Mouse (Mus musculus) CH12.LX (cell line): Measurements from ENCODE around the gene Endou. TPM values are rescaled to one million over a fixed set of nuclear protein-coding genes. Genes with fewer than 3 reads are reported as not detected.

Experiments used
- DNase-seq: peaks from one replicate; pipeline ENCODE4 v3.0.0-alpha.2; 2013; ENCODE audit errors: extremely low read depth
- H3K27ac ChIP-seq: 2 replicates; pipeline ENCODE4 v1.5.1; 2012; ENCODE audit warnings: low read depth, mild to moderate bottlenecking, control low read depth, moderate library complexity; ENCODE audit not compliant: insufficient read depth
- H3K27me3 ChIP-seq: replicated peaks from 2 replicates; pipeline ENCODE3; 2012; ENCODE audit warnings: inconsistent platforms
- H3K36me3 ChIP-seq, 2 experiments: replicated peaks in 1 of 2; 2 replicates each; pipeline versions ENCODE3 to v1.6.1; 2012; ENCODE audit warnings: inconsistent platforms in 1 of 2, low read length in 1 of 2, mild to moderate bottlenecking in 1 of 2, mixed read lengths in 1 of 2, moderate library complexity in 1 of 2; ENCODE audit not compliant: control insufficient read depth in 1 of 2, insufficient read depth in 1 of 2
- H3K4me1 ChIP-seq, 2 experiments: 2 replicates each; pipeline ENCODE4 v1.6.1; 2012; ENCODE audit warnings: inconsistent platforms in 1 of 2, moderate library complexity in 1 of 2; ENCODE audit not compliant: insufficient read depth in 2 of 2, control insufficient read depth in 1 of 2
- H3K4me2 ChIP-seq: 2 replicates; pipeline ENCODE4 v1.6.1; 2012; ENCODE audit warnings: low read depth, mild to moderate bottlenecking, control low read depth; ENCODE audit not compliant: poor library complexity, insufficient read depth, severe bottlenecking
- H3K4me3 ChIP-seq, 3 experiments: fragments of 150-350 bp in 1 of 3; sonication (generic) in 1 of 3; replicated peaks in 1 of 3; 2 replicates each; pipeline versions ENCODE3 to v1.5.1; 2011 to 2012; ENCODE audit warnings: low read depth in 2 of 3, low read length in 2 of 3, mild to moderate bottlenecking in 2 of 3, moderate library complexity in 2 of 3, control low read depth in 1 of 3, improper control_type of control experiment in 1 of 3, inconsistent platforms in 1 of 3, mixed read lengths in 1 of 3; ENCODE audit not compliant: poor library complexity in 1 of 3
- H3K79me2 ChIP-seq: replicated peaks from 2 replicates; pipeline ENCODE4 v1.6.1; 2012; ENCODE audit warnings: mild to moderate bottlenecking, moderate library complexity; ENCODE audit not compliant: control insufficient read depth, poor library complexity, insufficient read depth, severe bottlenecking; ENCODE audit errors: extremely low read depth
- H3K9ac ChIP-seq: 2 replicates; pipeline ENCODE4 v1.6.1; 2012; ENCODE audit warnings: low read depth, mild to moderate bottlenecking, control low read depth, moderate library complexity; ENCODE audit not compliant: insufficient read depth
- H3K9me3 ChIP-seq: replicated peaks from 2 replicates; pipeline ENCODE3; 2012; ENCODE audit warnings: low read length, inconsistent platforms, mixed read lengths
- BHLHE40 ChIP-seq: IDR thresholded peaks from 2 replicates; pipeline ENCODE4 v1.6.1; 2011; ENCODE audit warnings: mild to moderate bottlenecking, low read depth, low read length, improper control_type of control experiment
- CTCF ChIP-seq, 2 experiments: IDR thresholded peaks in 1 of 2; conservative IDR thresholded peaks in 1 of 2; 2 replicates each; pipeline ENCODE4 v1.5.1; 2011 to 2012; ENCODE audit warnings: low read depth in 2 of 2, low read length in 2 of 2, improper control_type of control experiment in 1 of 2, inconsistent platforms in 1 of 2, mild to moderate bottlenecking in 1 of 2, moderate library complexity in 1 of 2
- E2F4 ChIP-seq: IDR thresholded peaks from 2 replicates; pipeline ENCODE4 v1.6.1; 2011; ENCODE audit warnings: low read depth, low read length, improper control_type of control experiment; ENCODE audit not compliant: insufficient replicate concordance
- ELF1 ChIP-seq: IDR thresholded peaks from 2 replicates; pipeline ENCODE4 v1.6.1; 2014; ENCODE audit warnings: low read depth, mild to moderate bottlenecking, inconsistent platforms, low read length, improper control_type of control experiment
- ETS1 ChIP-seq: conservative IDR thresholded peaks from 2 replicates; pipeline ENCODE4 v1.6.1; 2012; ENCODE audit warnings: low read depth, mild to moderate bottlenecking, inconsistent platforms, low read length, improper control_type of control experiment, moderate library complexity
- GABPA ChIP-seq: IDR thresholded peaks from 2 replicates; pipeline ENCODE4 v1.6.1; 2012; ENCODE audit warnings: low read depth, low read length, improper control_type of control experiment, inconsistent platforms; ENCODE audit not compliant: insufficient replicate concordance
- JUN ChIP-seq: IDR thresholded peaks from 2 replicates; pipeline ENCODE4 v1.6.1; 2011; ENCODE audit warnings: low read depth, mild to moderate bottlenecking, low read length, improper control_type of control experiment, moderate library complexity; ENCODE audit not compliant: insufficient read depth
- MAX ChIP-seq: IDR thresholded peaks from 2 replicates; pipeline ENCODE4 v1.6.1; 2011; ENCODE audit warnings: low read length, improper control_type of control experiment
- MEF2A ChIP-seq: IDR thresholded peaks from 2 replicates; pipeline ENCODE4 v1.6.1; 2014; ENCODE audit warnings: low read depth, mild to moderate bottlenecking, inconsistent platforms, low read length, improper control_type of control experiment, borderline replicate concordance
- MYC ChIP-seq: IDR thresholded peaks from 2 replicates; pipeline ENCODE4 v1.6.1; 2011; ENCODE audit warnings: low read depth, mild to moderate bottlenecking, improper control_type of control experiment, low read length
- PAX5 ChIP-seq: IDR thresholded peaks from 2 replicates; pipeline ENCODE4 v1.6.1; 2012; ENCODE audit warnings: low read length, inconsistent platforms, mixed read lengths
- RAD21 ChIP-seq: IDR thresholded peaks from 2 replicates; pipeline ENCODE4 v1.6.1; 2011; ENCODE audit warnings: low read depth, mild to moderate bottlenecking, low read length, improper control_type of control experiment, moderate library complexity
- RCOR1 ChIP-seq: conservative IDR thresholded peaks from 2 replicates; pipeline ENCODE4 v1.6.1; 2012; ENCODE audit warnings: low read depth, mild to moderate bottlenecking, inconsistent platforms, low read length, improper control_type of control experiment
- SMC3 ChIP-seq: IDR thresholded peaks from 2 replicates; pipeline ENCODE4 v1.6.1; 2011; ENCODE audit warnings: low read depth, low read length, improper control_type of control experiment
- TBP ChIP-seq: conservative IDR thresholded peaks from 2 replicates; pipeline ENCODE4 v1.6.1; 2011; ENCODE audit warnings: low read depth, low read length, improper control_type of control experiment
- TCF12 ChIP-seq: IDR thresholded peaks from 2 replicates; pipeline ENCODE4 v1.6.1; 2014; ENCODE audit warnings: low read depth, mild to moderate bottlenecking, inconsistent platforms, low read length, improper control_type of control experiment
- UBTF ChIP-seq: IDR thresholded peaks from 2 replicates; pipeline ENCODE4 v1.6.1; 2012; ENCODE audit warnings: low read depth, mild to moderate bottlenecking, inconsistent platforms, low read length, improper control_type of control experiment, moderate library complexity
- USF2 ChIP-seq: conservative IDR thresholded peaks from 2 replicates; pipeline ENCODE4 v1.6.1; 2011; ENCODE audit warnings: low read depth, low read length, improper control_type of control experiment
- ZMIZ1 ChIP-seq: IDR thresholded peaks from 2 replicates; pipeline ENCODE4 v1.6.1; 2012; ENCODE audit warnings: low read depth, mild to moderate bottlenecking, inconsistent platforms, low read length, improper control_type of control experiment
- ZNF384 ChIP-seq: IDR thresholded peaks from 2 replicates; pipeline ENCODE4 v1.6.1; 2012; ENCODE audit warnings: low read depth, low read length, improper control_type of control experiment, inconsistent platforms
- dilution Hi-C: fragments of 300-500 bp; cut with MboI; formaldehyde crosslinking; loops from 2 replicates; pipeline ENCODE4 v1.14.3; 2020; ENCODE audit warnings: low sequenced_read_pairs; ENCODE audit not compliant: extremely low pct_unique_long_range_greater_than_20kb, extremely low pct_ligation_motif_present
- in situ Hi-C: fragments of 300-500 bp; cut with MboI; formaldehyde crosslinking; loops from 3 replicates; pipeline ENCODE4 v1.14.3; 2019; ENCODE audit warnings: low sequenced_read_pairs, low pct_ligation_motif_present, low pct_unique_long_range_greater_than_20kb, mixed read lengths
- polyA plus RNA-seq: library from polyadenylated mRNA; unstranded; fragments of >175 nt; gene quantifications from 2 replicates; pipeline ENCODE4 v1.2.1, GENCODE M21; 2012; ENCODE audit warnings: low read depth; ENCODE audit not compliant: insufficient read length
- total RNA-seq, 2 experiments: library from RNA; depleted of rRNA; stranded (reverse); fragments of 300-350 nt in 1 of 2; fragments of >200 nt in 1 of 2; gene quantifications; 2 replicates each; pipeline ENCODE4 v1.2.3; 2012 to 2014

Endou gene
- total and polyA plus RNA-seq, 3 experiments, result 49.5 to 66.9 (median 64.0) TPM

DNA sequence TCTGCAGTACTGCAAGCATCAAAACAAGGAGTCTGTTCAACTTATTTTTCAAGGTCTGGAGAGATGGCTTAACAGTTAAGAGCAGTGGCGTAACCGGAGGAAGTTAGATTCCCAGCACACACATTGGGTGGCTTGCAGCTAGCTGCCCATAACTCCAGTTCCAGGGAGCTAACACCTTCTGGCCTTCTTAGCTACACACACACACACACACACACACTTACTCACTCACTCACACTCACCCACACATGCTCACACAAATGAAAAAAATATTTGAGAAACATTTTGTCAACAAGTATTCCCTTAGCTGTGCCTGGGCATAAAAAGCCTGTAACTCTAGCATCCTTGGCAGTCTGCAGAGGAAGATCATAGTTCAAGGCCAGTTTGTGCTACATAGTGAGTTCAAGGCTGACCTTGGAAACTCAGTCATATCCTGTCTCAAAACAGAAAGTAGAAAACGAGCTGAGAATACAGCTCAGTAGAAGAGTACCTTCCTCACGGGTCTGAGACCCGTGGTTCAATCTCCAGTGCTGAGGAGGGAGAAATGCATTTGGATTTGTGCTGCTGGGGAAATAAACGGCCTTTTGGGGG lies 5.8 kb downstream of the Endou start:
- dilution Hi-C loops, result no loop called here
- TF ChIP-seq ZMIZ1, result no peak
- TF ChIP-seq ZNF384, result 0 out of 2 replicates have a peak, but pooled peaks have one; percentile 7
- in situ Hi-C loops, result no loop called here
- no peak overlapping the region for H3K9ac ChIP-seq
- DNase-seq, result no peak
- H3K4me2 ChIP-seq, result no peak overlapping the region
- H3K9me3 ChIP-seq, result peaks cover 20% of the 10 kb centered on the region
- H3K4me1 ChIP-seq, result peaks cover 28 to 84% of the 10 kb centered on the region in 2 experiments
- H3K27ac ChIP-seq, result no peak overlapping the region
- H3K4me3 ChIP-seq, result no peak overlapping the region
- peaks cover 31 to 82% of the 10 kb centered on the region in 2 experiments for H3K36me3 ChIP-seq
- H3K79me2 ChIP-seq, result no peaks in the 10 kb centered on the region
- no peaks in the 10 kb centered on the region for H3K27me3 ChIP-seq

DNA sequence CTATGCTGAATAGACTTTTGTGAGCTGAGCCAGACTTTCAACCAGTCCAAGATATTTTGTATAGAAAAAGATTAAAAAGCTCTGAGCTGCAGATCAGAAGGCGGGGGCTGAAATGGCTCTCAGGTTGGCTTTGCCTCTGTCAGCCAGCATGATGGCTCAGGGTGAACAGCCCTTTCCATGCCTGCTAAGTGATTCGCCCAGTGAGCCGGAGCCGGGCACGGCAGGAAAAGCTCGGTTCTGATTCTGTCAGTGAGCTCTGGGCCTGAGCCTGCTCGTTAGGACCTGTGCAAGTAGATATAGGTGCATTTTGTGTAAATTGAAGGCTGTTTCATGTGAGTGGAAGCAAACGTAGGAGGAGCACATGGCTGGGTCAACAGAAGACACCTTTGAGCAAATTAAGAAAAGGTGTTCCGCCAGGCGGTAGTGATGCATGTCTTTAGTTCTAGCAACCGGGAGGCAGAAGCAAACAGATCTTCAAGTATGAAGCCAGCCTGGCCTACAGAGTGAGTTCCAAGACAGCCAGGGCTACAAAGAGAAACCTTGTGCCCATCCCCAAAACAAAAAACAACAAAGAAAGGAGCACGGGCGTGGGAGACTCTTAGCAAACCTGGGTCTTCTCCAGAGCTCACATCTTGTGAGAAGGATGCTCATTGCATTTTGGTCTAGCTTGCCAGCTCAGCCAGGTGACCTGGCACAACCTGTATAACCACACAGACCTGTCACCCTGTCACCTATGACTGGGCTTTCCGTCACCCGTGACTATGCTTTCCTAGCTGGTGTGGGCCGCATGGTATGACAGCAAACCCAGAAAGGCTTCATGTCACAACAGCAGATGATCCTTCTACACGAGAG lies 6.6 kb downstream of the Endou start:
- dilution Hi-C loops (no loop called here), in situ Hi-C loops (no loop called here)
- no peak overlapping the region for H3K4me3 ChIP-seq
- peaks cover 20% of the 10 kb centered on the region for H3K9me3 ChIP-seq
- no peak overlapping the region for H3K27ac ChIP-seq
- peaks cover 29 to 84% of the 10 kb centered on the region in 2 experiments for H3K4me1 ChIP-seq
- no peak overlapping the region for H3K4me2 ChIP-seq
- TF ChIP-seq SMC3, result no peak
- TF ChIP-seq E2F4, result no peak
- TF ChIP-seq PAX5, result no peak
- TF ChIP-seq MYC, result no peak
- no peak for TF ChIP-seq MEF2A
- TF ChIP-seq UBTF, result no peak
- no peaks in the 10 kb centered on the region for H3K79me2 ChIP-seq
- DNase-seq, result no peak
- H3K9ac ChIP-seq, result no peak overlapping the region
- no peaks in the 10 kb centered on the region for H3K27me3 ChIP-seq
- peaks cover 30 to 80% of the 10 kb centered on the region in 2 experiments for H3K36me3 ChIP-seq

DNA sequence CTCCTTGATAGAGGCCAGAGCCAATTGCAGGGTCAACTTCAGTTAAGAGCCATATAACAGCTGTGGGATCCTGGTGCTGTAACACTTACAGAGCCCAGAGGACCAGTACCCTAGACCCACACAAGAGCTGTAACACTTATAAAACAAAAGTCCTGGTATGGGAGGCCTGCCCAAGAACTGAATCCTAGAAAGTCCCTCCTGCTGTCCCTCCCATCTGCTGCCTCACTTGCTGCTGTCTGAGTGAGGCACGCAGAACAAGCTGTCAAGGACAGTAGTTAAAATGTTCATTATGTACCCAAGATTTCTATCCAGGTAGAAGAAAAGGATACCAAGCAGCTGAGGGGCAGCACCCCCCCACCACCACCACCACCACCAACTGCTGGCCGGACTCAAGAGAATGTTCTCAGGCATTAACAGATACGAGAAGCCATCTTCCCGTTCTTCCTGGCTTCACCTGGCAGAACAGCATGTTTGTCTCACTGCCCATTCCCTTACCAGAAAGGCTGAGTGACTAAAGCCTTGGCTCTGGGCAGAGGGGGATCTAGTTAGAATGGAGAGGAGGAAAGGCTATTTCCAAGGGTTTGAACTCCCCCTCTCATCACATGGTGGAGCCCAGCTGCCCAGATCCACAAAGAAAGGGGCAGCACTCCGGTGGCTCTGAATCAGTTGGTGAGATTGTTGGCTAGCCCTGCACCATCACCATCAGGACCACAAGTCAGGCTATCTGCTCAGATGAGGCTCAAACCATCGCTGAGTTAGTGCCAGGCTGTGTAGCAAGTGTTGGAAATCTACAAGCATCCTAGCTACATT lies 7.4 kb downstream of the Endou start:
- Histone ChIP-seq H3K27ac (no peak overlapping the region), H3K4me3 (no peak overlapping the region), H3K27me3 (no peaks in the 10 kb centered on the region), H3K9me3 (peaks cover 17% of the 10 kb centered on the region), H3K36me3 (peaks cover 32 to 80% of the 10 kb centered on the region in 2 experiments), H3K4me2 (no peak overlapping the region), H3K79me2 (no peaks in the 10 kb centered on the region), H3K9ac (no peak overlapping the region), H3K4me1 (peaks cover 30 to 84% of the 10 kb centered on the region in 2 experiments)
- dilution Hi-C loops (no loop called here), in situ Hi-C loops (no loop called here)
- DNase-seq, result no peak
- TF ChIP-seq PAX5, result no peak
- TF ChIP-seq RCOR1, result no peak
- TF ChIP-seq JUN, result no peak
- no peak for TF ChIP-seq TCF12
- no peak for TF ChIP-seq MEF2A
- TF ChIP-seq ELF1, result no peak
- no peak for TF ChIP-seq USF2
- no peak for TF ChIP-seq TBP
- TF ChIP-seq UBTF, result no peak
- TF ChIP-seq ETS1, result no peak
- no peak for TF ChIP-seq MYC
- no peak for TF ChIP-seq RAD21
- no peak for TF ChIP-seq BHLHE40
- no peak for TF ChIP-seq ZMIZ1
- no peak for TF ChIP-seq MAX
- no peak for TF ChIP-seq SMC3
- no peak for TF ChIP-seq CTCF (conservative IDR thresholded peaks at IDR 0.05 in 1 of 2, IDR thresholded peaks at IDR 0.05 in 1 of 2; ENCODE audit: low read depth in 2 of 2, low read length in 2 of 2)
- no peak for TF ChIP-seq GABPA
